8 mouse cellular contexts compared by ENCODE assay signal in genomic region chr10:120474301-120474700, GRCm38 (mm10). TPM values are rescaled to one million over a fixed set of nuclear protein-coding genes. Genes with fewer than 3 reads are reported as not detected.
DNase-seq lines count a peak whose midpoint lies in the region; ATAC-seq lines count a peak whose summit lies in the region.

No protein-coding gene starts in this region.

- peaks cover 53% of the 10 kb centered on the region for H3K4me1 ChIP-seq in forebrain, embryonic 13.5 days
- peaks cover 43% of the 10 kb centered on the region for H3K4me1 ChIP-seq in midbrain, embryonic 15.5 days

- under 1% methylated on average over 20 of the region's 20 CpGs for WGBS in forebrain, embryonic 13.5 days
- under 1% methylated on average over 20 of the region's 20 CpGs for WGBS in midbrain, embryonic 15.5 days

- H3K27ac ChIP-seq in forebrain, embryonic 13.5 days: no peak overlapping the region
- no peak overlapping the region for H3K27ac ChIP-seq in midbrain, embryonic 15.5 days

- peak overlapping the region; percentile 83 for H3K4me3 ChIP-seq in forebrain, embryonic 13.5 days
- H3K4me3 ChIP-seq in midbrain, embryonic 15.5 days: peak overlapping the region; percentile 61

- H3K36me3 ChIP-seq in forebrain, embryonic 13.5 days (ENCODE audit: poor library complexity, severe bottlenecking): no peaks in the 10 kb centered on the region
- H3K36me3 ChIP-seq in midbrain, embryonic 15.5 days (replicated peaks): no peaks in the 10 kb centered on the region

- peaks cover 3% of the 10 kb centered on the region; the same call in 1 of the 2 replicates for H3K27me3 ChIP-seq in forebrain, embryonic 13.5 days
- H3K27me3 ChIP-seq in midbrain, embryonic 15.5 days (replicated peaks): peaks cover 12% of the 10 kb centered on the region; the same call in 1 of the 2 replicates

- H3K4me2 ChIP-seq in forebrain, embryonic 13.5 days: peak overlapping the region; percentile 88
- peak overlapping the region; percentile 99 for H3K4me2 ChIP-seq in midbrain, embryonic 15.5 days

- no peak for ATAC-seq in forebrain, embryonic 13.5 days
- ATAC-seq in midbrain, embryonic 15.5 days (replicated peaks): no peak

- peak; percentile 61 for DNase-seq in 3134 (ENCODE audit: extremely low read depth, insufficient read length, low spot score)
- peak; percentile 85 for DNase-seq in Muller cell, postnatal 12 days (ENCODE audit: inconsistent ontology term)
- peak; percentile 7 for DNase-seq in kidney, adult 9 months
- no peak for DNase-seq in spleen, postnatal 36 days (ENCODE audit: low spot score in 2 of 2)
- no peak for DNase-seq in T-cell, adult 2 months (ENCODE audit: low spot score)
- DNase-seq in urinary bladder, postnatal 4 days (ENCODE audit: low spot score in 2 of 2): no peak

- no peaks in the 10 kb centered on the region for H3K9me3 ChIP-seq in forebrain, embryonic 13.5 days (replicated peaks)
- no peaks in the 10 kb centered on the region for H3K9me3 ChIP-seq in midbrain, embryonic 15.5 days

- peak overlapping the region; percentile 74 for H3K9ac ChIP-seq in forebrain, embryonic 13.5 days
- no peak overlapping the region for H3K9ac ChIP-seq in midbrain, embryonic 15.5 days

RNA-seq across cellular contexts. Expression of gene Hmga2, which starts 2.0 kb away (rescaled TPM):
- 12.1 and 15.1 TPM in 2 replicates for polyA plus RNA-seq in forebrain, embryonic 13.5 days (2015; fragmentation: Nextera tagmentation; extraction: Ambion mirVana)
- polyA plus RNA-seq in midbrain, embryonic 15.5 days (2015; fragmentation: Nextera tagmentation; extraction: Ambion mirVana): 1.0 and 1.1 TPM in 2 replicates

Comparison
In these comparisons a context has a peak if more than half of its experiments do, and no peak if none do; other contexts are left out.
1. DNase-seq: peak in 3134 (single experiment), Muller cell, postnatal 12 days (single experiment) and kidney, adult 9 months (single experiment); none in spleen, postnatal 36 days (0 of 2), T-cell, adult 2 months (single experiment) and urinary bladder, postnatal 4 days (0 of 2).